9 mouse cellular contexts compared by ENCODE assay signal in genomic region chr3:27237226-27237625, GRCm38 (mm10). TPM values are rescaled to one million over a fixed set of nuclear protein-coding genes. Genes with fewer than 3 reads are reported as not detected.
DNase-seq lines count a peak whose midpoint lies in the region; ATAC-seq and TF ChIP-seq lines count a peak whose summit lies in the region.
"Had no signal": no experiment of that assay in that cellular context is flagged by ENCODE, and none has a peak within 500 bp of the region (broad histone marks: within the 10 kb centered on the region; RNA-seq: fewer than 3 reads in every experiment).

No protein-coding gene starts in this region.

- TF ChIP-seq CTCF in left cerebral cortex, adult 2 months (IDR thresholded peaks at IDR 0.05) = peak; percentile 84
- TF ChIP-seq CTCF in E14TG2a.4 (conservative IDR thresholded peaks at IDR 0.05; ENCODE audit: low read length) = peak; percentile 76

- H3K4me3 ChIP-seq in left cerebral cortex, adult 2 months = no peak overlapping the region
- no peak overlapping the region for H3K4me3 ChIP-seq in E14TG2a.4 (replicated peaks; ENCODE audit: low read length)
- no peak overlapping the region for H3K4me3 ChIP-seq in forebrain, embryonic 14.5 days (ENCODE audit: low read depth, low read length)
- H3K4me3 ChIP-seq: heart, embryonic 13.5 days had no signal

- intact Hi-C loops in left cerebral cortex, adult 2 months (cut with DNase I) = loop anchor here (1.0 kb wide), 1 partner anchor 55 kb away; the partner anchor contains the start of gene Nceh1
- intact Hi-C loops in left cerebral cortex, postnatal 4 days (cut with DNase I) = no loop called here

- peaks cover 22% of the 10 kb centered on the region for H3K4me1 ChIP-seq in E14TG2a.4 (replicated peaks; ENCODE audit: low read depth, low read length)
- no peaks in the 10 kb centered on the region for H3K4me1 ChIP-seq in forebrain, embryonic 14.5 days (ENCODE audit: control insufficient read depth, insufficient read depth, low read length)

- peaks cover 17% of the 10 kb centered on the region for H3K36me3 ChIP-seq in E14TG2a.4 (ENCODE audit: insufficient read depth, low read length)
- no peaks in the 10 kb centered on the region for H3K36me3 ChIP-seq in forebrain, embryonic 14.5 days (ENCODE audit: control insufficient read depth, insufficient read depth, low read length)

- no peak for DNase-seq in left cerebral cortex, adult 2 months (ENCODE audit: extremely low spot score in 1 of 2, low spot score in 2 of 2)
- DNase-seq in left cerebral cortex, postnatal 4 days = no peak
- DNase-seq in brain, adult 2 months (ENCODE audit: low read depth, low spot score) = peak; percentile 78
- peak; percentile 74 for DNase-seq in forebrain, embryonic 14.5 days (ENCODE audit: low spot score)
- peak; percentile 61 for DNase-seq in kidney, postnatal 10 days
- peak; percentile 56 for DNase-seq in mesoderm, embryonic 11.5 days (ENCODE audit: low read depth, low spot score)
- no peak for DNase-seq in frontal cortex, postnatal 25 days (ENCODE audit: low spot score in 2 of 2)

- no peak overlapping the region for H3K9ac ChIP-seq in forebrain, embryonic 14.5 days (ENCODE audit: low read length)
- H3K9ac ChIP-seq: heart, embryonic 13.5 days had no signal

- H3K9me3 ChIP-seq in E14TG2a.4 (ENCODE audit: low read length) = no peaks in the 10 kb centered on the region
- no peaks in the 10 kb centered on the region for H3K9me3 ChIP-seq in forebrain, embryonic 14.5 days (replicated peaks; ENCODE audit: control insufficient read depth, low read length)
- H3K9me3 ChIP-seq: heart, embryonic 13.5 days had no signal

- 12% methylated on average over 2 of the region's 2 CpGs for WGBS in forebrain, embryonic 14.5 days

- H3K27ac ChIP-seq in left cerebral cortex, adult 2 months = no peak overlapping the region
- no peak overlapping the region for H3K27ac ChIP-seq in forebrain, embryonic 14.5 days (ENCODE audit: low read depth, low read length)
- H3K27ac ChIP-seq: heart, embryonic 13.5 days had no signal

- H3K27me3 ChIP-seq in E14TG2a.4 (ENCODE audit: insufficient read depth, low read length) = no peaks in the 10 kb centered on the region
- H3K27me3 ChIP-seq in forebrain, embryonic 14.5 days (replicated peaks; ENCODE audit: control insufficient read depth, insufficient read depth, low read length) = no peaks in the 10 kb centered on the region
- H3K27me3 ChIP-seq: heart, embryonic 13.5 days had no signal

- ATAC-seq in forebrain, embryonic 14.5 days = peak; percentile 67; the same call in 1 of the 2 replicates

- H3K4me2 ChIP-seq in forebrain, embryonic 14.5 days (ENCODE audit: low read length) = no peak overlapping the region
- H3K4me2 ChIP-seq: heart, embryonic 13.5 days had no signal

RNA-seq across cellular contexts. Expression of gene Nceh1, which starts 54.5 kb away (rescaled TPM):
- 100 to 1,000 TPM; 112 to 116 TPM for total RNA-seq in left cerebral cortex, adult 2 months (2021)
- total RNA-seq in left cerebral cortex, postnatal 4 days (2021) = 10 to 100 TPM; 26.2 to 30.6 TPM
- 4.9 and 8.3 TPM in 2 replicates for polyA plus RNA-seq in forebrain, embryonic 14.5 days (2014; fragmentation: Nextera tagmentation; extraction: Ambion mirVana)

Comparison
In these comparisons a context has a peak if more than half of its experiments do, and no peak if none do; other contexts are left out.
1. DNase-seq: peak in brain, adult 2 months (single experiment), forebrain, embryonic 14.5 days (single experiment), kidney, postnatal 10 days (single experiment) and mesoderm, embryonic 11.5 days (single experiment); none in left cerebral cortex, adult 2 months (0 of 2), left cerebral cortex, postnatal 4 days (single experiment) and frontal cortex, postnatal 25 days (0 of 2).